ENCODE assay signal across 12 mouse cellular contexts in the genomic region with DNA sequence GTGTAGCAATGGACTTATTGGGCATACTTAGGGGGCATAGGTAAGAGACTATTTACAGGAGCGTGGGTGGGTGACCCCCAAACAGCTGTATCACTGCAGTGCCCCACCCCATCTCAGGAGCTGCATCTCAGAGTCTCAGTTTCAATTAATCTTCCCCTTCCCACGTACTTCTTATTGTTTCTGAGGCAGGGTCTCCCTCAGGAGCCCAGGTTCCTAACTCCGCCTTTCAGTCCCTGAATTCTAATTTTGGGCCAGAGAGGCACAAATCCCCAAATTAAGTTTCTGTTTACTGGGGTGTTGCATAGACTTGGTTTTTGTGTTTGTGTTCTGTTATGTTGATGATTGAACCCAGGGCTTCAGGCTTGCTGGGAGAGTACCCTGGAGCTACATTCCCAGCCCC. TPM values are rescaled to one million over a fixed set of nuclear protein-coding genes. Genes with fewer than 3 reads are reported as not detected.
DNase-seq lines count a peak whose midpoint lies in the region; ATAC-seq and TF ChIP-seq lines count a peak whose summit lies in the region.
"Had no signal": no experiment of that assay in that cellular context is flagged by ENCODE, and none has a peak within 500 bp of the region (broad histone marks: within the 10 kb centered on the region; RNA-seq: fewer than 3 reads in every experiment).

No protein-coding gene starts in this region.

- no peaks in the 10 kb centered on the region for H3K27me3 ChIP-seq in kidney, adult 2 months (replicated peaks; ENCODE audit: control insufficient read depth, insufficient read depth, low read length)
- no peaks in the 10 kb centered on the region for H3K27me3 ChIP-seq in embryonic facial prominence, embryonic 14.5 days (replicated peaks; ENCODE audit: control insufficient read depth, insufficient read depth, low read length)
- no peaks in the 10 kb centered on the region for H3K27me3 ChIP-seq in hindbrain, embryonic 15.5 days
- H3K27me3 ChIP-seq in myocyte (ENCODE audit: control insufficient read depth, insufficient read depth, insufficient read length), result no peaks in the 10 kb centered on the region

- H3ac ChIP-seq in myocyte (ENCODE audit: control insufficient read depth, insufficient read length), result no peak overlapping the region

- intact Hi-C loops in gastrocnemius, postnatal 36 days (cut with DNase I), result no loop called here

- peaks cover 37% of the 10 kb centered on the region for H3K4me1 ChIP-seq in kidney, adult 2 months (ENCODE audit: control insufficient read depth, insufficient read depth, low read length)
- H3K4me1 ChIP-seq in embryonic facial prominence, embryonic 14.5 days (ENCODE audit: control insufficient read depth, insufficient read depth, low read length), result peaks cover 59% of the 10 kb centered on the region
- peaks cover 61% of the 10 kb centered on the region for H3K4me1 ChIP-seq in hindbrain, embryonic 15.5 days (replicated peaks)

- no peaks in the 10 kb centered on the region for H3K9me3 ChIP-seq in embryonic facial prominence, embryonic 14.5 days (ENCODE audit: control insufficient read depth, low read length)
- no peaks in the 10 kb centered on the region for H3K9me3 ChIP-seq in hindbrain, embryonic 15.5 days
- H3K9me3 ChIP-seq: G1E had no signal

- ATAC-seq in embryonic facial prominence, embryonic 14.5 days (ENCODE audit: low read depth), result no peak
- no peak for ATAC-seq in hindbrain, embryonic 15.5 days (ENCODE audit: low FRiP score, low read depth)

- no peak overlapping the region for H3K4me2 ChIP-seq in embryonic facial prominence, embryonic 14.5 days (ENCODE audit: low read depth, low read length)
- H3K4me2 ChIP-seq in hindbrain, embryonic 15.5 days, result 0 out of 2 replicates have a peak overlapping the region, but pooled peaks have one; percentile 70
- peak overlapping the region; percentile 94 for H3K4me2 ChIP-seq in myocyte (ENCODE audit: low read depth)

- TF ChIP-seq POLR2A in kidney, adult 2 months (IDR thresholded peaks at IDR 0.05; ENCODE audit: low read depth, low read length), result no peak
- no peak for TF ChIP-seq POLR2A in myocyte (IDR thresholded peaks at IDR 0.05; ENCODE audit: insufficient read length, low read depth)

- no peak overlapping the region for H3K4me3 ChIP-seq in kidney, adult 2 months (ENCODE audit: insufficient read depth, low read depth, low read length)
- no peak overlapping the region for H3K4me3 ChIP-seq in embryonic facial prominence, embryonic 14.5 days (ENCODE audit: low read depth, low read length)
- H3K4me3 ChIP-seq in hindbrain, embryonic 15.5 days, result no peak overlapping the region
- peak overlapping the region; percentile 70 for H3K4me3 ChIP-seq in myocyte

- peak overlapping the region; percentile 24; the same call in 1 of the 2 replicates for H3K27ac ChIP-seq in kidney, adult 2 months (ENCODE audit: insufficient read depth, low read depth, low read length)
- peak overlapping the region; percentile 97 for H3K27ac ChIP-seq in embryonic facial prominence, embryonic 14.5 days (replicated peaks; ENCODE audit: low read depth, low read length)
- peak overlapping the region; percentile 98 for H3K27ac ChIP-seq in hindbrain, embryonic 15.5 days (replicated peaks)

- no peak for DNase-seq in kidney, adult 2 months
- no peak for DNase-seq in kidney, adult 8-10 months
- DNase-seq in embryonic facial prominence, embryonic 14.5 days (ENCODE audit: low spot score), result no peak
- no peak for DNase-seq in right cerebral cortex, postnatal 10 days (ENCODE audit: low spot score in 2 of 2)
- DNase-seq in retina, embryonic 14.5 days (ENCODE audit: low spot score), result no peak
- no peak for DNase-seq in gastrocnemius, postnatal 36 days
- DNase-seq: kidney, postnatal 25 days; lung, postnatal 36 days; right cerebral cortex, adult 18-20 months had no signal

- 80% methylated on average over 3 of the region's 3 CpGs for WGBS in kidney, adult 2 months
- WGBS in embryonic facial prominence, embryonic 14.5 days, result 51% methylated on average over 3 of the region's 3 CpGs
- WGBS in hindbrain, embryonic 15.5 days, result 56% methylated on average over 3 of the region's 3 CpGs

- no peak for TF ChIP-seq CTCF in kidney, adult 2 months (conservative IDR thresholded peaks at IDR 0.05; ENCODE audit: insufficient read depth, insufficient read length, low read depth, low read length)

- H3K9ac ChIP-seq in embryonic facial prominence, embryonic 14.5 days (ENCODE audit: low read depth, low read length), result 0 out of 2 replicates have a peak overlapping the region, but pooled peaks have one; percentile 2
- H3K9ac ChIP-seq in hindbrain, embryonic 15.5 days, result peak overlapping the region; percentile 18; the same call in 1 of the 2 replicates

- H3K36me3 ChIP-seq in kidney, adult 2 months (ENCODE audit: control insufficient read depth, insufficient read depth, low read length), result no peaks in the 10 kb centered on the region
- no peaks in the 10 kb centered on the region for H3K36me3 ChIP-seq in embryonic facial prominence, embryonic 14.5 days (ENCODE audit: control insufficient read depth, insufficient read depth, low read length)
- H3K36me3 ChIP-seq in hindbrain, embryonic 15.5 days, result no peaks in the 10 kb centered on the region
- no peaks in the 10 kb centered on the region for H3K36me3 ChIP-seq in myocyte (ENCODE audit: control insufficient read depth, insufficient read depth)
- H3K36me3 ChIP-seq: G1E had no signal

- peaks cover 8% of the 10 kb centered on the region for H3K79me2 ChIP-seq in myocyte (ENCODE audit: control insufficient read depth, insufficient read depth)

TF ChIP-seq in myocyte, 11 proteins besides CTCF, POLR2A, EP300 and RAD21:
- no peak for TF ChIP-seq POLR2AphosphoS2 (IDR thresholded peaks at IDR 0.05; ENCODE audit: insufficient read length, low read depth)
- no peak for TF ChIP-seq SRF (IDR thresholded peaks at IDR 0.05; ENCODE audit: control insufficient read depth, insufficient read length, low read depth)
- TF ChIP-seq USF1 (IDR thresholded peaks at IDR 0.05; ENCODE audit: low read depth), result no peak
- no peak for TF ChIP-seq E2F4 (IDR thresholded peaks at IDR 0.05; ENCODE audit: insufficient read depth)
- no peak for TF ChIP-seq MYOG (IDR thresholded peaks at IDR 0.05; ENCODE audit: control insufficient read depth in 1 of 3, insufficient read depth in 1 of 3, insufficient read length in 2 of 3, low read depth in 2 of 3)
- no peak for TF ChIP-seq TCF3 (IDR thresholded peaks at IDR 0.05; ENCODE audit: insufficient read length, low read depth)
- TF ChIP-seq MYOD1 (IDR thresholded peaks at IDR 0.05; ENCODE audit: control insufficient read depth in 1 of 3, insufficient read length in 2 of 3, low read depth in 2 of 3), result no peak
- TF ChIP-seq CEBPB (IDR thresholded peaks at IDR 0.05; ENCODE audit: insufficient read depth, poor library complexity, severe bottlenecking), result no peak
- TF ChIP-seq MAX (IDR thresholded peaks at IDR 0.05; ENCODE audit: low read depth), result no peak
- TF ChIP-seq TCF12 (IDR thresholded peaks at IDR 0.05; ENCODE audit: insufficient read depth, poor library complexity, severe bottlenecking), result no peak
- TF ChIP-seq REST (IDR thresholded peaks at IDR 0.05; ENCODE audit: insufficient read depth, insufficient read length), result no peak

RNA-seq across cellular contexts. Expression of a gene that starts 13.8 kb away (rescaled TPM):
- polyA plus RNA-seq in kidney, adult 2 months (2012; rRNA removed), result 22.0 and 27.8 TPM in 2 replicates
- 33.5 and 33.8 TPM in 2 replicates for polyA plus RNA-seq in embryonic facial prominence, embryonic 14.5 days (2014; fragmentation: Nextera tagmentation; extraction: Ambion mirVana)
- 72.9 and 87.3 TPM in 2 replicates for polyA plus RNA-seq in hindbrain, embryonic 15.5 days (2015; fragmentation: Nextera tagmentation; extraction: Ambion mirVana)
- 59.1 TPM for polyA plus RNA-seq in myocyte (2012; fragmentation: generic; extraction: Trizol)
- total RNA-seq in gastrocnemius, postnatal 36 days (2021), result 10 to 100 TPM; 18.6 to 23.7 TPM

RNA-seq across cellular contexts. Expression of a gene that starts 48.4 kb away (rescaled TPM):
- polyA plus RNA-seq in kidney, adult 2 months (2012; rRNA removed), result 28.8 and 34.2 TPM in 2 replicates
- polyA plus RNA-seq in embryonic facial prominence, embryonic 14.5 days (2014; fragmentation: Nextera tagmentation; extraction: Ambion mirVana), result 21.4 and 23.3 TPM in 2 replicates
- polyA plus RNA-seq in hindbrain, embryonic 15.5 days (2015; fragmentation: Nextera tagmentation; extraction: Ambion mirVana), result 45.1 and 46.1 TPM in 2 replicates
- polyA plus RNA-seq in myocyte (2012; fragmentation: generic; extraction: Trizol), result 14.7 TPM
- 10 to 100 TPM; 26.3 to 30.3 TPM for total RNA-seq in gastrocnemius, postnatal 36 days (2021)

Comparison
In these comparisons a context has a peak if more than half of its experiments do, and no peak if none do; other contexts are left out.
1. H3K27ac ChIP-seq: peak in every context shown above with its lines; median percentile 98 in hindbrain, embryonic 15.5 days; 97 in embryonic facial prominence, embryonic 14.5 days; 24 in kidney, adult 2 months.